Mouse (Mus musculus): Measurements from ENCODE around the gene Papln.

Gene Papln

DNA sequence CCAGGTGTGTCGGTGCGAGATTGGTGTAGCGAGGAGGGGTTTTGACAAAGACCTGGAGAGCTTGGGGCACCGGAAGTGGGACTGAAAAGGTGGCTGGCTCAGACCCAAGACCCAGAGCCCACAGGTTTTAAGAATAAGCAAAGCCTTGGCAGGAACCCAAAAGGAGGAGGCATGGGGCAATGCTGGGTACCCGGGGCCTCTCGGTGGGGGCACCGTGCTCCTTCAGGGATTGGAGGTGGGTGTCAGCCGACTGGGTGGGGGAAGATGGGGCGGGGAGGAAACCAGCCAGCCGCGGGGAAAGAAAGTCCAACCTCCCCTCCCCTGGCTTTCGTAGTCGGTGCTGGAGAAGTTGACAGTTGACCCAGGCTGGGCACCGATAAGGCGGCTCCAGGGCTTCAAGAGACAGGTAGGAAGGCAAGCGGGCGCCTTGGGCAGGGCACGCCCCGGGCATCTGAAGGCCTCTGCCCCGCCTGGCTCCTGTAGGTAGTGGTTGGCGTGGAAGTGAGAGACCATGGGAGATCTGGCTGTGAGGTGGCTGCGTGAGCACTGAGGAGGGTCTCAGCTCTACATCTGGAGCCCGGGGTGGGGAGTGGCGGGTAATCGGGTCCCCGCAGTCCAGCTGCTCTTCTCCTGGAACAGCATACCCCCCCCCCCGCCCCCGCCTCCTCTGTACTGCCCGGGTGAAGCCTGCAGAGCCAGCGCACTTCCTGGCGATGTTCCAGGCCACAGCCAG, at the start of gene Papln:
Gene Papln, plus strand, starts transcription at position 324 of the 733 bp plus-strand sequence.
- peak; percentile 54 for DNase-seq (ENCODE audit: low read depth)

DNA sequence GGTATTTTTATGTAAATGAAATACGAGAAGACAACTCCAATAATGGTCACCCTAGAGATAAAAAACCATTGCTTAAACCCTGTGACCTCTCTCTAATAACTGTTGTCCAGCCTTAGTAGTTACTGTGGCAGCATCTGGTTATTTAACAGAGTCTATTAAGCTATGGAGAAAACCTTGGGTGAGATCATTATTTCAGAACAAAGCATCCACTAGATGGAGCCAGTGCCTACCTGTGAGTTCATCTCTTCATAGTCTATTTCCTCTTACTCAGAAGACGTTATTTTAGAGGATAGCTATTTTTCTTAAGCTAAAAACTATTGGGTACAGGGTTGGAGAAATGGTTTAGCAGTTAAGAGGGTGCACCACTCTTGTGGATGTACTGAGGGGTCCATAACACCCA, 49.7 kb upstream of the Papln start:
- peak; percentile 68 for DNase-seq (ENCODE audit: low read depth)

DNA sequence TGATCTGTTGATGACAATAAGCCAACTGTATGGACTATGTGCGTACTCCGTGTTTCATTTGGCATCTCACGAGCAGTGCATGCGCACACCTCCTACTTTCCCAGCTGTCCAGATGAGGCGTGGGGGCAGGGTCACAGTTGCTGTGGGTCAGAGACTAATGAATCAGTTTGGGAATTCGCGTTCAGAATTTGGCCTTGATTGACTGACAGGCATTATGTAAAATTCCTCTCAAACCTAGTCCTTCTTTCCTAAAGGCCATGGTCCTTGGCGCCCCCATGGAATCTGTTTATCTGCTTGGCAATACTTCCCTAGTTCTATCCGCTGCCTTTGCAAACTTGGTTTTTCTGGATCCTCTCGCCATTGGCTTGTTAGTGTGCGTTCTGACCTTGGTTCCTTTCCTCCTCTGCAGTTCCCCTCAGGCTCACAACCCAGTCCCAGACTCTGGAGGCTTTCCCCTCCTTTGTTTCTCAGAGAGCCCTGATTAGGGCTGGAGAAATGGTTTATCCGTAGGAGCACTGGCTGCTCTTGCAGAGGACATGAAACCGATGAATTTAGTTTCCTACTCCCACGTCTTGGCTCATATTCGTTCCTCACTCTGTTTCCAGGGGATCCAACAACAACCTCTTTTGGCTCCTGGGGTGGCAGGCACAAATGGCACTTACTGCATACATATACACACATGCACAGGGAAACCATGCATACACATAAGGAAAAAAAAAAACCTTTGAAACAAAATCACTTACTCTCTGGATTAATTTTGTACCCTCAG, 46.8 kb upstream of the Papln start:
- no peak for DNase-seq (ENCODE audit: low read depth)

GRCm38 (mm10) chr12:83719431-83719830, 44.0 kb upstream of the Papln start:
- no peak for DNase-seq (ENCODE audit: low read depth)

DNA sequence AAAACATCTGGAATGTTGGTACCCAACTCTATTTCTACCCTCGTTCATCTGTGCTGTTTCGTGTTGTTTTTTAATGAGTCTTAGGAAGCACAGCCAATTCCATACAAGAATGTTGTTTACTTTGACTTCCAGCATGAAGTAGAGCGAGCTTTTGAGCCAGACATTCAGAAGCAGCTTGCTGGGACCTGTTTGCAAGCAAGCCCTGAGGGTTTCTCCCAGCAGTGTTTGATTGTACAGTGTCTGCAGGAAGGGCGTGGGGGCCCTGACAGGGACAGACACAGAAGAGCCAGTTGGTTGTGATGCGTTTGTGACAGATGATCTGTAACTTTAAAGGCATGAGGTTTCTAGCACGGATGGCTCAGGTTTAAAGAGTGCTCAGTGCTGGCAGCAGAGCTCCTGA, 42.2 kb upstream of the Papln start:
- no peak for DNase-seq (ENCODE audit: low read depth)

GRCm38 (mm10) chr12:83723037-83723436, 40.4 kb upstream of the Papln start:
- no peak for DNase-seq (ENCODE audit: low read depth)

DNA sequence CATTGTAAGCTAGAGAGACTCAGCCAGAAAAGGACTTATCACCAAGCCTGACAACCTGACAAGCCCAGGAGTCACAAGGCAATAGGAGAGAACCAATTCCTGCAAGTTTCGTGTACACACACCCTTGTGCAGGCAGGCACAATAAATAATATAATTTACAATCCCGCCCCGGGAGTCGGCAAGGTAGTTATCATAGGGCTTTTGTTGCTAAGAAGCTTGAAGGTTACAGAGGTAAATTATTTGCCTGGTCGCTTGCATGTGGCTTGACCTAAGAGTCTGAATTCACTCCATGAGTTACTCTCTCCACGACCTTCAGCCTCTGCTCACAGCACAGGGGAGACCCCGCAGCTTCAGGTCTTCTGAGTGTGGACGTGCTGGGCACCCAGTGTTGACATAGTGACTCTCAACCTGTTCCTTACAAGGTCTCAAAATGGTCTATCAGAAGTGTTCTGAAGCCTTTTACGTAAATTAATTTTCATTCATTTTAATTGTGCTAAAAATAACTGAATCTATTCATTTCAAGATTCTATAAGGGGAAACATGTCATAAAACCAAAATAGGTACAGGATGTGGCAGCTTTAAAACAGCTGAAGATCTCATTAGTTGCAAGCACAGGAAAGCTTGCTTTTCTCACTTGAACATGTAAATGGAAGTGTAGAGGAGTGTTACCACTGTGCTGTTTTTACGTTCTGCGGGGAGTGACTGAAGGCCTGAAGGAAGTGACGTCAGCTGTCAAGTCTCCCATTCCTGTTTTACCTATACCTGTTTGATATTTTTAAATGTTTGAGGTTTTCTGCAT, 36.7 kb upstream of the Papln start:
- no peak for DNase-seq (ENCODE audit: low read depth)

DNA sequence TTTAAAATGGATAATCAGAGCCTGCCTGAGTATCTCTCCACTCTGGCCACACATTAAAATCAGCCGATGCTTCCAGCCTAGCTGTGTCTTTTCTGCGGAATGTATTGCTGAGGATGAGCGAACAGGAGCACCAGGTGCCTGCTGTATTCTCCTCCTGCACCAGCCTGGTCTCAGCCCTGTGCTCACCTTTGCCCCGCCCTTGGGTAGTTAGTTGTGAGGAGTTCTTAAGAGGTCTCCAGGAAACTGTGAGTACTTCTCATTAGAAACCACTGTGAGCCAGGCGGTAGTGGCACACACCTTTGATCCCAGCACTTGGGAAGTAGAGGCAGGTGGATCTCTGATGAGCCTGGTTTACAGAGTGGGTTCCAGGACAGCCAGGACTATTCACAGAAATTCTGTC, 31.2 kb upstream of the Papln start:
- no peak for DNase-seq (ENCODE audit: low read depth)

DNA sequence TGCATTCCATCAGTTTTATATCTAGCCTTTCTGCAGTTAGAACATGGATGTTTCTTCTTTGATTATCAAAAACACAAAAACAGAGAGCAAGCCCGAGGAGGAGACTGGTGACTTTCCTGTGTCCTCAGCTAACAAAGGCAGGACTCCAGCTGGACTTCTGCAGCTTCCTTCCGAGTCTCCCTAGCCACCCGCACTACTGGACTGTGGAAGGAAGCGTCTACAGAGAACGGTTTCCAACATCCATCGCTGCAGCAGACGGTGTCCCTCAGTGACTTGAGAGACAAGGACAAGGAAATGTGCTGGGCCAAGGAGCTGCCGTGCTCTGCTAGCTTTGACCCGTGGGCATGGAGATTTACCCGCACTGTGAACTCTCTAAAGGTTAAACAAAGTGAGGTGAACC, 29.4 kb upstream of the Papln start:
- no peak for DNase-seq (ENCODE audit: low read depth)

- no peak for DNase-seq (ENCODE audit: low read depth)
Measured at GRCm38 (mm10) chr12:83736236-83736635, 27.2 kb upstream of the Papln start.

GRCm38 (mm10) chr12:83738651-83739050, 24.8 kb upstream of the Papln start:
- DNase-seq (ENCODE audit: low read depth): no peak

DNA sequence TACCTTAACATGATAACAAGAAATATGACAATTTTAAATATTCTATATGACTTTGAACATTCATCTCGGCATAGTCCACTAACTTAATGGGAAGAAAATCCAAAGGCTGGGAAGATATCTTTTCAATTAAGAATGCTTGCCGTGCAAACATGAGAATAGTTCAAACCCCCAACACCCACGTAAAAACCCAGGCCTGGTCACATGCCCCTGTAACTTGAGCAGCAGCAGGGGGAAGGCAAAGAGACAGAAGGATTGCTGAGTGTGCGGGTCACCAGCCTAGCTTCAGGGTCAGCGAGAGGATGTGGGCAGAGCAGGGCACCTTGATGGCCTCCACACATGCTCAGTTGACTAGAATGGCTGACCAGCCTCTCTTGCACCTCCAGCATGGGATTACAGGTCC, 21.7 kb upstream of the Papln start:
- DNase-seq (ENCODE audit: low read depth): no peak

GRCm38 (mm10) chr12:83742834-83743233, 20.6 kb upstream of the Papln start:
- no peak for DNase-seq (ENCODE audit: low read depth)

DNA sequence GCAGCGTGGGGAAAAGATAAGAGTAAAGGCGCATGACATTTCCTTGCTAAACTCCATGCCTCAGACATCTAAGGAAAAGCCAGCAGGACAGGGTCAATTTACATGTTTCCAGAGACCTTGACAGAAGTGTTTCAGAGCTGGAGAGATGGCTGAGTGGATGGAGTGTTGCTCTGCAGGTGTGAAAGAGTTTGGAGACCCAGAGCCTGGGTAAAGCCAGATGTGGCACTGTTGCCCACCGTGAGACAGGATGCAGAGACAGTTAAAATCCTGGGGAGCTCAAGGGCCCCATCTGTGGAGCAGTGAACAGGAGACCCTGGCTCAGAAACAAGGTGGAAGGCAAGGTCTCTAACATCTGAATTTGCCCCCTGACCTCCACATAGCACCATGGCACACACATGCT, 19.7 kb upstream of the Papln start:
- no peak for DNase-seq (ENCODE audit: low read depth)

- DNase-seq (ENCODE audit: low read depth): no peak
Measured at GRCm38 (mm10) chr12:83749186-83749585, 14.2 kb upstream of the Papln start.

GRCm38 (mm10) chr12:83752495-83752894, 10.9 kb upstream of the Papln start:
- DNase-seq (ENCODE audit: low read depth): no peak

- DNase-seq (ENCODE audit: low read depth): no peak
Measured at GRCm38 (mm10) chr12:83758735-83759134, 4.7 kb upstream of the Papln start.

- DNase-seq (ENCODE audit: low read depth): no peak
Measured at GRCm38 (mm10) chr12:83760201-83760600, 3.2 kb upstream of the Papln start.

GRCm38 (mm10) chr12:83762706-83763105, 728 bp upstream of the Papln start:
- peak; percentile 60 for DNase-seq (ENCODE audit: low read depth)

DNA sequence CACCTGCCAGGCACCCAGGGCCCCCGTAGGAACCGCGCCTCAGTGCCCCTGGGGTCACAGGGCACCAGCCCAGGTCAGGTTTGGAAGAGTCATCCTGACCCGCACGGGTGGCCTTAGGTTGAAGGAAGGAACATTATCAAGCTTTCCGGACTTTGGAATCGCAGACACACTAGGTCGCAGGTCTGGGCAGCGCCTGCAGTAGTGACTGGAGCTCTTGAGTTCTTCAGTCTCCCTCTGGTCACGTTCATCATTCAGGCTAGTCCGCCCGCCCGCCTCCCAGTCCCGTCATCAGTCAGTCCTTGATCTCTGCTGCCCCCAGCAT, 571 bp downstream of the Papln start:
- peak; percentile 37 for DNase-seq (ENCODE audit: low read depth)

DNA sequence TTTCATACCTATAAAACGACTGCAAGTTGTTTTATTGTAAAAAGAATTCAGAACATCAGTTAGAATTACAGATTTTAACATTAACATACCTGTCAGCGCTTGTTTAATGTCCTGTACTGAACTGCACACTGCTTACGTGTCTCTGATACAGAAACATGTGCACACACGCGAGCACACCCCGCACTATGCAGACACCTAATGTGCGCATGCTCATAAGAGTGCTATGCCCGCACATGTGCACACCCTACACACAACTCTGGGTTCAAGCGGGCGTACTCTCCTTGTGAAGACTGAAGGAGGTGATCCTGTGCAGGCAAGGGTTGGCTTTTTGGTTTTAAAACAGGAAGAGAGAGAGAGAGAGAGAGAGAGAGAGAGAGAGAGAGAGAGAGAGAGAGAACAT, 1.1 kb downstream of the Papln start:
- DNase-seq (ENCODE audit: low read depth): peak; percentile 13

DNA sequence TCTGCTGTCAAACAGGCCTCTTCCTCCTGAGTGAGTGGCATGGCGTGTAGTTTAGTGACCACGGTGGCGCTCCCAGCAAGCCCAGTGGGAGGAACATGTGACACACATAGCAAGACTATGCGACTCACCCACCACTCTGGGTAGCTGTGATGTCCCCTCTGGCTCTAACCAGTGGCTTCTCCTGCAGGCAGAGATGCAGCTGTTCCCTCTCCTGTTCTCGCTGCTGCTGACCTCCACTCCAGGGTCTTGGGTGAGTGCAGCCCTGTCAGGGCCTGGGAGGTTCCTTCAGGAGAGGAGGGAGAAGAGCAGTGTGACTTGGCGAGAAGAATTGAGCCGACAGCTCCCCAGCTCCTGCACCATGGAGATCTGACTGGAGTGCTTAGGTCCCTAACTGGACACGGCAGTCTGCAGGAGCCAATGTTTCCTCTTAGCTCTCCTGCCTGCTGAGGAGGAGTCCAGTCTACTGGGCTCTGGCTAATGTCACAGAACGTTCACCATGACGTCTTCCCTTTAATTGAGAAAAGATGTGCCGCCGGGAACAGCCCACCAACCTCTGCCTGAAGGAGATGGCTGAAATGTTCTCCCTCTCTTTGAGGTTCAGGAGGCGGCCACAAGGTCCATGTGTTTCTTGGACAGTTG, 2.6 kb downstream of the Papln start:
- no peak for DNase-seq (ENCODE audit: low read depth)
